Mouse (Mus musculus): ENCODE data around the gene 1110008L16Rik.
A peak's percentile ranks its signal among the peaks of the same experiment; 100 is the strongest.
"Not testable (repeated sequence)": the region's sequence is repeated elsewhere in the genome, so short reads cannot be mapped to it uniquely, and the experiment has no call there.

The 1110008L16Rik gene

DNA sequence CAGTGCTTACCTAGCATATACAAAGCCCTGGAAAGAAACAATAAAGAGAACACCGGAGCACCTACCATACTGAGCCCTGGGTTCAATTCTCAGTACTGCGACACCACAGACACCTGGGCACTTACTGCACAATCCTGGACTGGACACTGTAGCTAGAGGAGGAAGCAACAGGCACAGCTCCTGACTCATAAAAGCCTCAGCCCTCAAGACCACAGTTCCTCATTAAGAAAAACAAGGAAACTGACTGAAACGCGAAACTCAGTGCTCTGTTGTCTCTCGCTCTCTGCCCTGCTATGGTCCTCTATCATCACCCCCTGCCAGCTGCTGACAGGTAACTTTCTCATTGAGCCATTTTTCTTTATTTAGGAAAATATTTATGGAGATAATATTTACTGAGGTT is at the start of gene 1110008L16Rik:
Gene 1110008L16Rik, plus strand, starts transcription at position 242 of the 400 bp plus-strand sequence.
- DNase-seq = no peak

DNA sequence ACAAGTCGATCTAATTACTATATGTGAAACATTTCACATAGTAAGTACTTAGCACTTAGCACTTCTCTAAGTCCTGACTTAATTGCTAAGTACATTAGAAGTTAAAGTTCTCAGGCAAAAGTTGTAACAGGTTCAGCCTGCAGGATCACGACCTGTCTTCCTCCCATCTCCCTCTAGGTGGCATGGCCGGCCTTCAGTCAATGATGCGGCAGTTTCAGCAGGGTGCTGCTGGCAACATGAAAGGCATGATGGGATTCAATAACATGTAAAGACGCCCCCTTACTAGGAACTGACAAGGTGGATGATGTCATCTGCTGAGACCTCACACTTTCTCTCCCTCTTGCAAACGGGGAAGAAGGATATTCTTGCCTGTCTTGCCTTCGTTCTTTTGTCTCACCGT is 37.4 kb upstream of the 1110008L16Rik start:
- DNase-seq = not testable (repeated sequence)

GRCm38 (mm10) chr12:55263385-55263784 is 36.0 kb upstream of the 1110008L16Rik start:
- DNase-seq = not testable (repeated sequence)

DNA sequence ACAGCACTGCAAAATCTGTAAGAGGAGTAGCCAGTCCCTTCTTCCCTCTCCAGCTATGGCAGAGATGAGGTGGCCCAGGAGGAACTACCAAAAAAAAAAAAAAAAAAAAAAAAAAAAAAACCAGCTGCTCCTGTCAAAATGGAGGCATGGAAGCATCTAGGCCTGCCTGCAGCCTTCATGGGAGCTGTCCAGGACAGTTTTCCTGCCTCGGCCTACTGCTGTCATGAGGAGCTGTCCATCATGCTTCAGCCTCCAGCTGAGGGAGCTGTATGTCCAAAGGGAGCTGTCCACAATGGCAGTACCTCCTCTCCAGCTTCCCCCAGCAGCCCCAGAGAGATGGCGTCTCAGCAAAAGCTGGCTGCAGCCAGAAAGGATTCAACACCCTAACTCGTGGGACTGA is 27.1 kb upstream of the 1110008L16Rik start:
- no peak for DNase-seq

- not testable (repeated sequence) for DNase-seq
Observed at GRCm38 (mm10) chr12:55277583-55277982, 21.8 kb upstream of the 1110008L16Rik start.

- DNase-seq = no peak
Observed at GRCm38 (mm10) chr12:55298112-55298511, 1.3 kb upstream of the 1110008L16Rik start.

DNA sequence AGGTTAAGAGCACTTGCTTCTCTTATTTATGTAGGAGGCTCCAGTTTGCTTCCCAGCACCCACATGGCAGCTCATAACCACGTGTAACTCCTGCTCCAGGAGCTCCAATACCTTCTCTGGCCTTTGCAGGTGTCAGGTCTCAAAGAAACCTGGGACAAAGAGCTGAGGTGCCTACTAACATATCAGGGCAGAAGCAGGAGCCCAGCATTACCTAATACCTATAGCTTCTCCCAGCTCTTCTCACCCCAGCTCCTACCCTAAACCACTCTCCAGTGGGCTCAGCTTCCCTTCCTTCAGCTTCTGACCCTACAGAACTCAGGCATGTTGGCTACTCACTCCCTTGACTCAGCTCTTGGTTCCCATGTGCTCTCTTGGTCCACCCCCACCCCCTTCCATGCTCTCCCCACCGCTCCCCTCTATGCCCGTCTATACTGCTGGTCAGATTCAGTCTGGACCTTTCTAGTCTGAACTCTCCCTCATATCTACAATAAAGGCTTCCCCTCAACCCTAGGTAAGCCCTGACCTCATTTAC is 1.5 kb downstream of the 1110008L16Rik start:
- no peak for DNase-seq

DNA sequence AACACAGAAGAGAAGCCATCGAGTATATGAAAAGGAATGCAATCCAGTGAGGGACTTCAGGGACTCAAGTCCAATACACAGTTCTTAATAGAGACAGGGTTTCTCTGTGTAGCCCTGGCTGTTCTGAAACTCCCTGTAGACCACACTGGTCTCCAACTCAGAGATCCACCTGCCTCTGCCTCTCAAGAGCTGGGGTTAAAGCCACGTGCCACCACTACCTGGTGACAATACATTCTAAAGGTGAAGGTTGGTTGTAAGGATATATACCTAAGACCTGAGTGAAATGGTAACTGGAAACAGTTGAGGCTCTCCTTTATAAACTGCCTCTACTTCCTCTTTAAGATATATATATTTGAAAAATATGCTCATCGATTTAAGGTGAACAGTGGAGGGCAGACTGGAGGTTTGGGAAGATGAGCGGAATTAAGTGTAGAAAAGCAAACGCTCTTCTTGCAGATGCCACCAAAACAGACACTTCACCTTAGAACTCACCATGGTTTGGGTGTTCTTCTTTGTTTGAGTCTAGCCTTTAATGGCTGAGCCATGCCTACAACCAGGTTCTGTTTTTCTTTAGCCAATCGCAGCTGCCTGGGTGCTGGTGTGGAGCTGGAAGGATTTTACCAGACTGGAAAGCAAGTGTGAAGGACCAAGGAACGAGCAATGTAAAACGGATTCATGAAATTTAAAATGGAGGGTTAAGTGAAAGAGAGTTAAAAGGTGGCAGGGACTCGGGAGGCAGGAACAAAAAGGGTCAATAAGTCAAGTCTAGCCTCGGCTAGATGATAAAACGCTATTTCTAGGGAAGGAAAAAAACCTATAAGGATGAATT is 2.3 kb downstream of the 1110008L16Rik start:
- no peak for DNase-seq

- DNase-seq = peak; percentile 87 to 91
Observed at GRCm38 (mm10) chr12:55302485-55303441, 3.4 kb downstream of the 1110008L16Rik start, which contains the start of gene Ppp2r3c. Ppp2r3c (minus strand) TSS chr12:55302998.

DNA sequence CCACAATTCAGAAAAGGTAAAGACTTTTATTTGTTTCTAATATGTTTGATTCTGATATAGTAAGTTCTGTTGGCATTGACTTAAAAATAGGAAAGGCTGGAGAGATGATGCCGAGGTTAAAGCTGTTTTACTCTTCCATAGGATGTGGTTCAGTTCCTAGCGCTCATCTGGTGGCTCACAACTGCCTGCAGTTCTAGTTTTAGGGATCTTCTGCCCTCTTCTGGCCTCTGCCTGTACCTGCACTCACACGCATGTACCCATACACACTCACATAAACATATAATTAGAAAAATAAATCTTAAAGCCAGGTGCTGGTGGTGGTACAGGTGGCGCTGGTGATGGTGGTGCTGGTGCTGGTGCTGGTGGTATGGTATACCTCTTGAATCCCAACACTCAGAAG is 7.0 kb downstream of the 1110008L16Rik start:
- DNase-seq = no peak

DNA sequence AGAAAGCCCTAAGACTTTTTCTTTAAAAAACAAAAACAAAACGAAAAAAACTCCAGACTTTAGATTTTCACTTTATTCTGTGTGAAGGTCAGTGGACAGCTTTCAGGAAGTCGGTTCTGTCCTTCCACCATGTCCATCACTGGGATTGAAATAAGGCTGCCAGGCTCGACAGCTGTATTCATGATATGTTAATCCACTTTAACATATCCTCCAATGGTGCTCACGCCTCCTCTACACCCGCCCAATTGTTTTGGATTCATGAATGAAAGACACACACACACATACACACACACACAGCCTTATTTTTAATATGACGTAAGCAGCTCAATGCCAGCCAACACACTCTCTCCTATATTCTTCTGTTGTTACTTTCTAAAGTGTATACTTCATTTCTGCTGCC is 8.2 kb downstream of the 1110008L16Rik start:
- DNase-seq = no peak

DNA sequence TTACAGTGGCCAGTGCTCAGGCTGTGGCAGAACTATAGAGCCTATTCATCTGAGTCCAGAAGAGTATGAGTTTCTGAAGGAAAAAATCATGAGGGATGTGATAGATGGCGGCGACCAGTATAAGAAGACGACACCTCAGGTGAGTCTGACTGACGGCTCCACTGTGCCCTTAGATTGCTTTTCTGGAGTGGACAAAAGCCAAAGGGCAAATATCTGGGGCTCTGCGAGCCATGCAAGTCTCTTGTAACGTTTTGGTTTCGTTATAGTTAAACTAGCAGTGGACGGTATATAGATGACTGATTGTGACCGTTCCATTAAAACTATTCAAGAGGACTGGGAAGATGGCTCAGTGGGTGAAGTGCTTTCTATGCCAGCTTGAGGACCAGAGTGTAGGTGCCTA is 9.4 kb downstream of the 1110008L16Rik start:
- DNase-seq = no peak

- DNase-seq = no peak
Observed at GRCm38 (mm10) chr12:55309501-55309900, 10.1 kb downstream of the 1110008L16Rik start.

- DNase-seq = no peak
Observed at GRCm38 (mm10) chr12:55311841-55312240, 12.5 kb downstream of the 1110008L16Rik start.

DNA sequence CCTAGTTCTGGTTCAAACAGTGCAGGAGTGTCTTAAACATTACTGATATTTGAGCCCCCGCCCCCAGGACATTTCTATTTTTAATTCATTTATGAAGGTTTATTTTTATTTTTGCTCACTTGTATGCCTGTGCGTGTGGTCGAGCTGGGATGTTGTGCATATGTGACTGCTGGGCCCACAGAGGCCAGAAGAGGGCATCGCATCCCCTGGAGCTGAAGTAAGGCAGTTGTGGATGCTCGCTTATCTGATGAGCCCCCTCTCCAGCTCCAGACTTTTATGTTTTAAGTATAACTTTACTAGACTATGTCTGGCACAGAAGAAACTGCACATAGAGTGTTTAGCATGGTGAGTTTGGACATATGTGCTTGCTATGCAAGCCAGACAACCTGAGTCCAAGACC is 14.5 kb downstream of the 1110008L16Rik start:
- no peak for DNase-seq

- DNase-seq = peak; percentile 15 to 42
Observed at GRCm38 (mm10) chr12:55315192-55315591, 15.8 kb downstream of the 1110008L16Rik start.

GRCm38 (mm10) chr12:55321642-55322291 is 22.4 kb downstream of the 1110008L16Rik start:
- no peak for DNase-seq

DNA sequence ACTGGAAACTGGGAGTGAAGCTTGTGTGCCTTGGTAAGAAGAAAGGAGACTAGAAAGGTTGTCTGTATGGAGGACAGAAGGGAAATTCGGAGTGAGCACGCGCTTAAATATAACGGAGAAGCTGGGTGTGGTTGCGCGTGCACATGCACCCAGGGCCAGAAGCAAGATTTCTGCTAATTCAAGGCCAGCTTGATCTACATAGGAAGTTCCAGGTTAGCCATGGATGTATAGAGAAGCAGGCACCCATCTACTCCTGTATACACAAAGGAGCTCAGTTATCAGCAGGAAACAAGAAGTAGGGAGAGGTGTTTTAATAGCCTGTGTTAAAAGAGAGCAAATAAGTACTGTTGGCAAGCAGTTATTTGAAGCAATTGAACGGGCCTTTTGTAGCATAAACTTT is 26.3 kb downstream of the 1110008L16Rik start:
- no peak for DNase-seq

DNA sequence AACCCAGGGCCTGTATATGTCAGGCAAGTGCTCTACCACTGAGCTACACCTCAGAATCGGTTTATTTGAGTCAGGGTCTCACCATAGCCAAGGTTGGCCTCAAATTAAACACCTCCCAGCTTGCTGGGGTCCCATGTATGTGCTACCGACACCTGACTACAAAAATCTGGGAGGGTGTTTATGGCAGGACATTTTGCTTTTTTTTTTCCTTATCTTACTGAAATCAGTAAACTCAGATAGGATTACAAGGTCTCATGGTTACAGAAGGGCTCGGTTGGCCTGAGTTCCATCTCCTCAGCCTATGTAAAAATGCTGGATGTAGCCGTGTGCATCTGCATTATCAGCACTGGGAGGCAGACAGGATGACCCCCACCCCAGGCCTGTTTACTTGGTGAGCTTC is 29.4 kb downstream of the 1110008L16Rik start:
- no peak for DNase-seq

- DNase-seq = no peak
Observed at GRCm38 (mm10) chr12:55329351-55329750, 30.0 kb downstream of the 1110008L16Rik start.

DNA sequence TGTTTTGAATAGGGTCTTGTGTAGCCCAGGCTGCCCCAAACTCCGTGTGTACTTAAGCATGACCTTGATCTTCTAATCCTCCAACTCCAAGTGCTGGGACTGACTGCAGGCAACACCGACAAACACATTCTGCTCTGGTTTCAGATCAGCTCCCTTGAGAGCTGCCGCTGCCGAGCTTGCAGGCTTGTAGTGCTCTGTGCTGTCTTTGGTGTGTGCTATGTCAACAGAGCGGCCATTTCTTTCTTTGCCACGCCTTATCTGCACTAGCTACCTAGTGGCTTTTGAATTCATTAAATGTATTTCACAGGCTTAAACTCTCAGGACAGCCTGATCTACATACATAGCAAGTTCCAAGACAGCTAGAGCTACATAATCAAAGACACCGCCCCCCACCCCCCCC is 34.3 kb downstream of the 1110008L16Rik start:
- no peak for DNase-seq

- not testable (repeated sequence) for DNase-seq
Observed at GRCm38 (mm10) chr12:55338490-55338889, 39.1 kb downstream of the 1110008L16Rik start.

GRCm38 (mm10) chr12:55343045-55343444 is 43.7 kb downstream of the 1110008L16Rik start:
- not testable (repeated sequence) for DNase-seq
